In the genomic region with DNA sequence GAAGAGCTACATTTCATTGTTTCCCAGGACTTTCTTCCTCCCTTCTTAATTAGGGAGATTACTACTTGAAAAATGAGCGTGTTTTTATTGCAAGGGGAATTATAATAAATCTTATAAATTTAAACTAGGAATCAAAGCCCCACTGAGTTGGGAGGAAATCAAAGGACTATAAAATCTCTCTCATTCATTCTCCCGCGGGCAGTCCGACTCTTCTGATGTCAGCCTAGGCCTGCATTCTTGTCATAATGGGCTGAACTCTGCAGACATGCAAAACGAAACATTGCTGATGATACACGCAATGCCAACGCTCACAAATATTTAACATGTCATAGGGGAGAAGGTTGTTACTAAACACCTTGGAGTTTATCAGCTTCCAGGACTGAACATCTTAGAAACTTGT, we compare ENCODE assay signal across 24 mouse cellular contexts. TPM values are rescaled to one million over a fixed set of nuclear protein-coding genes. Genes with fewer than 3 reads are reported as not detected.
DNase-seq lines count a peak whose midpoint lies in the region; ATAC-seq and TF ChIP-seq lines count a peak whose summit lies in the region.
"Had no signal": no experiment of that assay in that cellular context is flagged by ENCODE, and none has a peak within 500 bp of the region (broad histone marks: within the 10 kb centered on the region; RNA-seq: fewer than 3 reads in every experiment).

No protein-coding gene starts in this region.

- H3K4me2 ChIP-seq in stomach, embryonic 16.5 days (ENCODE audit: low read depth, low read length): no peak overlapping the region
- H3K4me2 ChIP-seq: embryonic facial prominence, embryonic 12.5 days; heart, embryonic 12.5 days; hindbrain, embryonic 13.5 days; liver, embryonic 12.5 days; stomach, embryonic 15.5 days had no signal

- peak; percentile 7 for DNase-seq in kidney, adult 2 months
- DNase-seq in kidney, postnatal 36 days: no peak
- peak; percentile 39 for DNase-seq in kidney, postnatal 14 days
- no peak for DNase-seq in kidney, adult 9 months
- peak; percentile 37 for DNase-seq in MN1 (ENCODE audit: low spot score)
- DNase-seq in left cerebral cortex, postnatal 4 days: no peak
- DNase-seq: cerebellum, adult 11 months; cerebellum, adult 9-10 months; cerebellum, postnatal 36 days; forebrain, postnatal 0 days; liver, postnatal 0 days; midbrain, embryonic 14.5 days; right cerebral cortex, postnatal 14 days; thymus, adult 18-20 months; thymus, postnatal 25 days had no signal

- no peak overlapping the region for H3K9ac ChIP-seq in stomach, embryonic 16.5 days (ENCODE audit: low read length)
- H3K9ac ChIP-seq: embryonic facial prominence, embryonic 12.5 days; forebrain, postnatal 0 days; heart, embryonic 12.5 days; hindbrain, embryonic 13.5 days; liver, embryonic 12.5 days; liver, postnatal 0 days; stomach, embryonic 15.5 days had no signal

- no peaks in the 10 kb centered on the region for H3K27me3 ChIP-seq in kidney, adult 2 months (replicated peaks; ENCODE audit: control insufficient read depth, insufficient read depth, low read length)
- no peaks in the 10 kb centered on the region for H3K27me3 ChIP-seq in stomach, embryonic 16.5 days (ENCODE audit: control insufficient read depth, insufficient read depth, low read length)
- H3K27me3 ChIP-seq: embryonic facial prominence, embryonic 12.5 days; heart, embryonic 12.5 days; hindbrain, embryonic 13.5 days; stomach, embryonic 15.5 days had no signal

- TF ChIP-seq POLR2A in kidney, adult 2 months (IDR thresholded peaks at IDR 0.05; ENCODE audit: low read depth, low read length): no peak

- intact Hi-C loops in left cerebral cortex, postnatal 4 days (cut with DNase I): no loop called here

- TF ChIP-seq CTCF in kidney, adult 2 months (conservative IDR thresholded peaks at IDR 0.05; ENCODE audit: insufficient read depth, insufficient read length, low read depth, low read length): no peak

- no peak overlapping the region for H3K27ac ChIP-seq in kidney, adult 2 months (ENCODE audit: insufficient read depth, low read depth, low read length)
- no peak overlapping the region for H3K27ac ChIP-seq in stomach, embryonic 16.5 days (ENCODE audit: low read length)
- H3K27ac ChIP-seq: embryonic facial prominence, embryonic 12.5 days; heart, adult 2 months; hindbrain, embryonic 13.5 days; layer of hippocampus, adult 2 months; liver, embryonic 12.5 days; stomach, embryonic 15.5 days had no signal

- H3K4me3 ChIP-seq in kidney, adult 2 months (ENCODE audit: insufficient read depth, low read depth, low read length): no peak overlapping the region
- no peak overlapping the region for H3K4me3 ChIP-seq in stomach, embryonic 16.5 days (replicated peaks; ENCODE audit: low read length)
- H3K4me3 ChIP-seq: embryonic facial prominence, embryonic 12.5 days; erythroblast, embryonic 14.5 days; heart, adult 2 months; heart, embryonic 12.5 days; hindbrain, embryonic 13.5 days; layer of hippocampus, adult 2 months; liver, embryonic 12.5 days; stomach, embryonic 15.5 days had no signal

- ATAC-seq in stomach, embryonic 16.5 days (ENCODE audit: insufficient read depth, low FRiP score): peak; percentile 52; the same call in 1 of the 2 replicates
- ATAC-seq: forebrain, postnatal 0 days; liver, embryonic 12.5 days had no signal

- H3K4me1 ChIP-seq in kidney, adult 2 months (ENCODE audit: control insufficient read depth, insufficient read depth, low read length): no peaks in the 10 kb centered on the region
- H3K4me1 ChIP-seq in stomach, embryonic 16.5 days (ENCODE audit: control insufficient read depth, insufficient read depth, low read length): peaks cover 8% of the 10 kb centered on the region; the same call in 1 of the 2 replicates
- H3K4me1 ChIP-seq: heart, embryonic 12.5 days; liver, embryonic 12.5 days had no signal

- no peaks in the 10 kb centered on the region for H3K9me3 ChIP-seq in stomach, embryonic 16.5 days (replicated peaks; ENCODE audit: control insufficient read depth, low read length)
- H3K9me3 ChIP-seq: embryonic facial prominence, embryonic 12.5 days; heart, embryonic 12.5 days; hindbrain, embryonic 13.5 days; liver, embryonic 12.5 days; stomach, embryonic 15.5 days had no signal

- 58% methylated on average over 7 of the region's 7 CpGs for WGBS in kidney, adult 2 months
- 36% methylated on average over 7 of the region's 7 CpGs for WGBS in stomach, embryonic 16.5 days

- H3K36me3 ChIP-seq in kidney, adult 2 months (ENCODE audit: control insufficient read depth, insufficient read depth, low read length): no peaks in the 10 kb centered on the region
- no peaks in the 10 kb centered on the region for H3K36me3 ChIP-seq in stomach, embryonic 16.5 days (ENCODE audit: control insufficient read depth, insufficient read depth, low read length)
- H3K36me3 ChIP-seq: embryonic facial prominence, embryonic 12.5 days; heart, embryonic 12.5 days; hindbrain, embryonic 13.5 days; liver, embryonic 12.5 days; stomach, embryonic 15.5 days had no signal

RNA-seq across cellular contexts. Expression of a gene that starts 15.7 kb away (rescaled TPM):
- 5.7 and 6.7 TPM in 2 replicates for polyA plus RNA-seq in kidney, adult 2 months (2012; rRNA removed)
- 24.7 and 25.8 TPM in 2 replicates for polyA plus RNA-seq in stomach, embryonic 16.5 days (2015; fragmentation: Nextera tagmentation; extraction: Ambion mirVana)
- 10 to 100 TPM; 19.7 to 20.6 TPM for total RNA-seq in left cerebral cortex, postnatal 4 days (2021)

Comparison
In these comparisons a context has a peak if more than half of its experiments do, and no peak if none do; other contexts are left out.
1. DNase-seq: peak in kidney, adult 2 months (single experiment), kidney, postnatal 14 days (single experiment) and MN1 (single experiment); none in kidney, postnatal 36 days (0 of 2), kidney, adult 9 months (single experiment) and left cerebral cortex, postnatal 4 days (single experiment).